Mouse (Mus musculus) frontal cortex, postnatal 25 days (tissue): ENCODE measurements around the gene Zyg11b.

Experiments
- DNase-seq, 2 experiments: peaks; one replicate each; pipeline ENCODE4 v3.0.0; 2022; ENCODE audit warnings: low spot score in 2 of 2

The Zyg11b gene

DNA sequence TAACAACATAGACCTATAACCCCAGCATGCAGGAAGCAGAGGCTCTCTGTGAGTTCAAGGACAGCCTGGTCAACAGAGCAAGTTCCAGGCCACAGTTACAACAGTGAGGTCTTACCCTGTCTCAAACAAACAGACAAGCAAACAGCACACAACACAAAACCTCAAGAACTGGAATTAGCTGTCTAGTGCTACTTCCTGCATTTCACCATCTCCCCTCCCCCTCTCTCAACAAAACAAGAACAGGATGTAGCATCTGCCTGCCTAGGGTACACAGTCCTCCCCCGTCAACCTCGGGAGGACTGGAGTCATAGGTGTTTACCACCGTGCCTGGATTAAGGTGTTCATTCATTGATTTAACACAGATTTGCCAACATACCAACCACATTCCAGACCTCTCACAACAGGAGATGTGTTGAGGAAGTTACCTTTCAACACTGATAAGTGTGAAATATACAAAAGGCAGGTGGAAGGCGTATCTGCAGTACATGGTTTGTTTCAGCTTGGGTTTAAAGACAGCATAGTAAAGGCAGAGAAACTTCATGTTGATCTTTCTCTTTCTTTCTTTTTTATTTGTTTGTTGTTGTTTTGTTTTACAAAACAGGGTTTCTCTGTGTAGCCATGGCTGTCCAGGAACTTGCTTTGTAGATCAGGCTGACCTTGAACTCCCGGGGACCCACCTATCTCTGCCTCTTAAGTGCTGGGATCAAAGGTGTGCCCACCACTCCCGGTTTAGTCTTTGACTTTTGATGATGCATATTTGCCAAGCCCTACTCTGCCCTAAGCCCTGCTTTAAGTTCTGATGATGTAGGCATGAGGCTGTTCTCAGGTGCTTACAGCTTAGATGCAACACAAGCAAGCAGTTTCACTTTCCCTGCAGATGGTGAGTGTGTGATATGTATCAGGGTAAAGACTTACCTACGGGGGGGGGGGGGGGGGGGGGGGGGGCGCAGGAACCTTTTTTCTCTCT, 18.0 kb upstream of the Zyg11b start:
- DNase-seq: no peak

GRCm38 (mm10) chr4:108317656-108318605, 17.0 kb upstream of the Zyg11b start:
- DNase-seq: no peak

DNA sequence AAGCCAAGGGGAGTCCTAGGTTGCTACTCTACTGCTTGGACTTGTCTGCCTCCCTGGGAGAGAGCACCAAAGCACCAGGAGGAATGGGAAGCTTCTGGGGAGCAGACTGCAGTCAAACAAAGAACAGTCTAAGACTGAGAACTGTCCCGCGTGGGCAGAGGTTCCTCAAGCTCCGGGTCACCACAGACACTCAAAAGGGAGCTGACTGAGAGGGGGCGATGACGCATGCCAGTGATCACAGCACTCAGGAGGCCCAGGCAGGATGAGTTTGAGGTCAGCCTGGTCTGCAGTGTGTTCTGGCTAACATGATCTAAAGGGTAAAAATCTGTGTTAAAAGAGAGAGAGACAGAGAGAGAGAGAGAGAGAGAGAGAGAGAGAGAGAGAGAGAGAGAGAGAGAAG, 13.1 kb upstream of the Zyg11b start:
- no peak for DNase-seq

GRCm38 (mm10) chr4:108310706-108311105, 9.8 kb upstream of the Zyg11b start:
- no peak for DNase-seq

DNA sequence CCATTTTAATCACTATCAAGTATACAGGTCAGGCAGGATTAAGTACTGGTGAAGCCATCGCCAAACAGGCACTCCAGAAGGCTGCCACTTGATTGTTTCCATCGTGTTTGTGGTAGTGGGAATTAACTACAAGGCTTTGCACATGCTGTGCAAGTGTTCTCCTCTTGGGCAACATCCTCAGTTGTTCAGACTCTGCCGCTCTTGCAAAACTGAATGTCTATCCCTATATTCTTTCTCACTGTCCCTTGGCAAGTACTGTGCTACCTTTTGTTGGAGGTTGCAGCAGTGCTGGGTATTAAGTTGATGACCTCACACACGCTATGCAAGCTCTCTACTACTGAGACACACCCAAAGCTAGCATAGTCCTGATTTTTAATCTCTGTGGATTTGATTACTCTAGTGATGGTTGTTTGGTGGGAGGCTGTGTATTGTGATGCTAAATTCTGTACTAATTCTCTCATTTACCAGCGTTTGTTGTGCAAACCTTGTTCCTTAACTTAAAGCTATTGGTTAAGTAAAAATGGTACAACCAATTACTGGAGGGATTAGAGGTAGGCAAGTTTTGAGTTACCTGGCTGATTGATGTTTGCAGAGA, 1.5 kb upstream of the Zyg11b start:
- no peak for DNase-seq

DNA sequence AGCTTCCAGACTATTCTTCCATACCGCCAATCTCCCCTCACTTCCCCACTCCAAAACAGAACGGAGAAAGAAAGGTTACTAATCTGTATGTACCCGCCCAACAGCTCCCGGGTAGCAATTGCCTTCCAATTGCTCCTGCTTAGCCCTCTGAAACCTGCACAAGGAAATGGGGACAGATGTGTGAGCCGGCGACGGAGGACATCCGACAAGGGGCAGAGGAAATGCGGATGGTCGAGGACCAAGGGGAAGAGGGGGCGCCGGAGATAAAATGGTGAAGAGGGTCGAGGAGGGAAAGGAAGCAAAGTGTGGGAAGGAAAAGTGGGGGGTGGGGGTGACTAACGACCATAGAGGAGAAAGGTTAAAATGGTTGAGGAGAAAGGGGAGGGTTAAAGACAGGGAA, 630 bp downstream of the Zyg11b start:
- no peak for DNase-seq

- DNase-seq: no peak
Measured at GRCm38 (mm10) chr4:108276973-108277372, 23.9 kb downstream of the Zyg11b start.

- no peak for DNase-seq
Measured at GRCm38 (mm10) chr4:108272286-108272685, 28.6 kb downstream of the Zyg11b start.

- no peak for DNase-seq
Measured at GRCm38 (mm10) chr4:108265774-108266173, 35.1 kb downstream of the Zyg11b start.

DNA sequence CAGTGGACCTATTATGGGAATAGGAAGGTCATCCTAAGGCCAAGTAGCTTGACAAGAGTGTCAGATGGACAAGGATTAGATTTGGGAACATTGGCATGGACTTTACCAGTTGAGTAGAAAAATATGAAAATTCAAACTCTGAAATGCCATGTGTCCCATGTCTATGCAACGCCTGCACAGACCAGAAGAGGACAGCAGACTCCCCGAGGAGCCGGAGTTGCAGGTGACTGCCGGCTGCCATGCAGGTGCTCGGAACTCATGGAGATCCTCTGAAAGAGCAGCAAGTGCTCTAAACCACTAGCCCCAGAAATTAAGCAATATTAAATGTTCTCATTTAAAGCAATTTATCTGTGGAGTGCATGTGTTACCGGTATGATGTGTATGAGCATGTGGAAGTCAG, 47.6 kb downstream of the Zyg11b start:
- DNase-seq: no peak

GRCm38 (mm10) chr4:108250501-108250900, 50.4 kb downstream of the Zyg11b start:
- no peak for DNase-seq

DNA sequence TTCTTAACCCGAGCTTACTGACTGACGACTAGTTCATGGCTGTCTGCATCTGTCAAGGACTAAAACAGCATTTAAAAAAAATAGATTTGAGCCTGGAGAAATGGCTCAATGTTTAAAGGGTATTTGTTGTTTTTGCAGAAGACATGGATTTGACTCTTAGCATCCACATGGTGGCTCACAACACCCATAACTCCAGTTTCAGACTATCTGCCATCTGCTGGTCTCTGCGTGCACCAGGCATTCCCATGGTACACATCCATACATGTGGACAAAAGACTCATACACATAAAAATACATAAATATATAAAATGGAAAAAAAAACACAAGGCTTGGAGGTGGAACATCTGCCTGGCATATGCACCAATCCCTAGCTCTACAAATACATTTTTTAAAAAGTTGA, 51.6 kb downstream of the Zyg11b start:
- no peak for DNase-seq

GRCm38 (mm10) chr4:108233654-108234053, 67.2 kb downstream of the Zyg11b start:
- no peak for DNase-seq

DNA sequence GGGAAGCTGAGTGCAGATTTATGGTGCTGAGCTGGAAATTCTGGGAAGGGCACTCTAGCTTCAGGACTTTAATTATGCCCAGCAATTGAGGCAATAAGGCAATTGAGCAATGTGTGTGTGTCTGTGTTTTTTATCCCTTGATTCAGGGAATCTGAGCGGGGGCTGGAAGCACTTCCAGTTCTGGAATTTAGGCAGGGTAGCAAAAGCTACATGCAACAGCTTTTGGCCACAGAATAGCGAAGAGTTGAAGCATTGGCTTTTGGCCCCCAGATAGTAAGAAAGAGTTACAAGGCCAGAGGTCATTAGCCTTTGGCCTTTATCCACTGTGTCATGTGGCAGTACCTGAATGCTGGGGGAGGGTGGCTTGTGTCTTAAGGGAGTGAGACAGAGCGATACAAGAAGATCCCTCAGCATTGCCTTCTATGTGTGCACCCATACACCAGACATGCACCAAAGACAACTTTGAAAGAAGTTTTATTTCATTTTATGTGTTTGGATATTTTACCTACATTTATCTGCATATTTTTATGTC, 75.5 kb downstream of the Zyg11b start:
- no peak for DNase-seq

DNA sequence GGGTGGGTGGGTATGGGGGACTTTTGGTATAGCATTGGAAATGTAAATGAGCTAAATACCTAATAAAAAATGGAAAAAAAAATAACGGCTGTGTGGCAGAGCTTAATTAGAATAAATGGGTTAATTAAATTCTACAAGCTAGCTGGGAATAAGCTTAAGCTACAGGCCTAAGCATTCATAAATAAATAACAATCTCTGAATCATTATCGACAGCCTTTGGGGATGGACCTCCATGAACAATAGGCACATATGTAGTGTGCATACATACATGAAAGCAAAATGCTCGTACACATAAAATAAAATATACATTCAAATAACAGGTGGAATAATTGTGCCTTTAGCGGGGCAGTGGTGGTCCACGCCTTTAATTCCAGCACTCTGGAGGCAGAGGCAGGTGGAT, 78.4 kb downstream of the Zyg11b start:
- no peak for DNase-seq

DNA sequence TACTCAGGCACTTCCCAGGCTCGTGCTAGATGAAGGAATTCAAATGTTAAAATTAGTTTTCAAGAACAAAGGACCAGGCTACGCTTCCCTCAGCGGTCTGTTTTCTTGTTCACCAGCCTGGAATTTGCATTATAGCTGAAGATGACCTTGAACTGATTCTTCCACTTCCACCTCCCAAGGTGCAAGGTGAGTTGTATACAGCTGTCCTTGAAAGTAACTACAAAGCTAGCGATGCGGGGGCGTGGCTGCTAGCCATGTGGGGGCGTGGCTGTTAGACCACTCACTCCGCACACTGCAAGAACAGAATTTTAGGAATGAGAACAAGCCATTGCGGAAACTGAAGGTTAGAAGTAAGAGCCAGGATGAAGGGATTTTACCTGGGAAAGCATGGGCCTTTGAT, 81.9 kb downstream of the Zyg11b start:
- no peak for DNase-seq

DNA sequence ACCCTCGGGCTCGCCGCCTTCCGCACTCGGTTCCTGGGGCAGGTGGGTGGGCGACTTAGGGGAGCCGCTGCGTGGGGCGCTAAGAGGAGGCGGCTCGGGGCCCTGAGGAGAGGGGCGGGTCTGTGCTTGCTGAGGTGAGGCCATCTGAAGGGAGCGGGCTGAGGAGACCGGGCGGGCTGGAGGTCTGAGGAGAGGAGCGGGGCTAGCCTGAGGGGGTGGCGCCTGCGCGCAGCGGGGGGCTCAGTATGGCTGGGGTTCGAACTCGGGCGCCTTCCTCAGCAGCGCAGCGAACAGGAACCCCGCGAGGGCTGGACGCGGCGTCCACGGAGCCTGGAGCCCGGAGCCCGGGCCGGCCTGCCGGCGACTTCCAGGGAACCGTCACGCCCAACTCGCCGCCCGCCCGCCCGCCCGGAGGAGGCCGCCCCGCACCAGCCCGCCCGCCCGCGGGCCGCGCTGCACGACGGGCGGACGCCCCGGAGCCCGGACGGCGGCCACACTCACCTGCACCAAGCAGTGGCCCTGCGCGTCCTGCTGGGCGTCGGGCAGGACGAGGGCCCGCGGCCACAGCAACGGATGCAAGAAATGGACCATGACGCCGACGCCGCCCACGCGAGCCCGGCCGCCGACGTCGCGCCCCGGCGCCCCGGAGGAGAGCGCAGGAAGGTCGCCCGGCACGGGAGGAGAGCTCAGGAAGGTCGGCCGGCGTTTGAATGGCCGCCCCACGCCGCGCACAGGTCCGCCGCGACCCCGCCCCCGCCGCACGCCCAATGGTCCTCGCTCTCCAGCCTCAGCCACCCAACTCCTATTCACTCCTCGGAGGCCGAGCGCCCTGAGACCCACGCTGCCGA, 83.3 kb downstream of the Zyg11b start, which contains the start of gene Zyg11a:
Zyg11a (minus strand) TSS at position 717 of the 848 bp plus-strand sequence.
- no peak for DNase-seq

GRCm38 (mm10) chr4:108213023-108213422, 87.9 kb downstream of the Zyg11b start:
- no peak for DNase-seq

DNA sequence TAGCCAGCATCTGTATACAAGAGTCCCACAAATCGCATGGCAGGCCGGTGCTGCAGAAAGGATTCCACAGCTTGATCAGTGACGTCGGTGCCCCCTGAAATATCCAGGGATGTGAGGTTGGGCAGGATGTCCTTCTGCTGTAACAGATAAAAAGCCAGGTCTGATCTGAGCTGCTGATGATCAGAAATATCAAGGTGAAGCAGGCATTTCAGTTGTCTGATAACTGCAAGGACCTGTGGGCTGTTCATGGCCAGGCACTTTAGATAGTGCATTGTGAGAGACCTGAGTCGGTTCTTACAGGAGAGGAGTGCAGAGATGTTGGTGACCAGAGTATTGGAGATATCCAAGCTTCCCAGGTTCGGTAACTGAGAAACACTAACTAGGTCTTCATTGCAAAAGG, 96.3 kb downstream of the Zyg11b start:
- no peak for DNase-seq

DNA sequence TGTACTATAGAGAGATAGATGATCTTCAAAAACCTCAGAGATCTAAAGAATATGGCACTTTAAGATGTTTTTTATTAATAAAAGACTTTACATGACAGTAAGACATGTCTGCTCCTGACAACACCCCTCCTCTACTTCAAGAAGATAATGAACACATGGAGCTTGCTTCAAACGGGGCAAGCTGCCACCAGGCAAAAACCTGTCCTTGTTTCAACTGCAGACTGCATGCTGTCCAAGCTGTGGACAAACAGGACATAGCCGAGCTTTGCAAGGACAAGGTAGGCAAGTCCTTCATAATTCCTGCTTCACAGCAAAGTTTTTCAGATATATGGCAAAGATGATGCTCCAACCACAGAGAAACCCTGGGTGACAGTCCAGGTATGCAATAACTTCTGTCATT, 101.7 kb downstream of the Zyg11b start:
- no peak for DNase-seq
